Mouse (Mus musculus): Measurements from ENCODE around the gene Itk. TPM values are rescaled to one million over a fixed set of nuclear protein-coding genes. Genes with fewer than 3 reads are reported as not detected.

Gene Itk
- polyA plus RNA-seq, 1 experiment from 2014 or later = 0.33 TPM

- H3K27me3 ChIP-seq (ENCODE audit: control insufficient read depth, insufficient read depth, low read depth, low read length) = no peaks in the 10 kb centered on the region
- no peak overlapping the region for H3K4me3 ChIP-seq (ENCODE audit: low read length)
- no peaks in the 10 kb centered on the region for H3K9me3 ChIP-seq (ENCODE audit: control insufficient read depth, low read length)
- no peak overlapping the region for H3K27ac ChIP-seq (ENCODE audit: low read length)
- H3K9ac ChIP-seq (ENCODE audit: low read length) = no peak overlapping the region
- no peaks in the 10 kb centered on the region for H3K4me1 ChIP-seq (replicated peaks; ENCODE audit: control insufficient read depth, insufficient read depth, low read length)
- ATAC-seq (ENCODE audit: low read depth) = no peak
- H3K4me2 ChIP-seq (ENCODE audit: low read depth, low read length) = no peak overlapping the region
- 76% methylated on average over 5 of the region's 5 CpGs for WGBS
- no peaks in the 10 kb centered on the region for H3K36me3 ChIP-seq (ENCODE audit: control insufficient read depth, insufficient read depth, low read length)
Observed at GRCm38 (mm10) chr11:46347756-46348155, 41.6 kb downstream of the Itk start.

GRCm38 (mm10) chr11:46343886-46344546 is 45.3 kb downstream of the Itk start:
- Histone ChIP-seq H3K4me2 (ENCODE audit: low read depth, low read length) (no peak overlapping the region), H3K9ac (ENCODE audit: low read length) (no peak overlapping the region), H3K27me3 (ENCODE audit: control insufficient read depth, insufficient read depth, low read depth, low read length) (no peaks in the 10 kb centered on the region), H3K4me1 (replicated peaks; ENCODE audit: control insufficient read depth, insufficient read depth, low read length) (no peaks in the 10 kb centered on the region), H3K36me3 (ENCODE audit: control insufficient read depth, insufficient read depth, low read length) (no peaks in the 10 kb centered on the region), H3K27ac (ENCODE audit: low read length) (no peak overlapping the region), H3K9me3 (ENCODE audit: control insufficient read depth, low read length) (no peaks in the 10 kb centered on the region), H3K4me3 (ENCODE audit: low read length) (no peak overlapping the region)
- ATAC-seq (ENCODE audit: low read depth) = no peak
- 29% methylated on average over 5 of the region's 5 CpGs for WGBS

DNA sequence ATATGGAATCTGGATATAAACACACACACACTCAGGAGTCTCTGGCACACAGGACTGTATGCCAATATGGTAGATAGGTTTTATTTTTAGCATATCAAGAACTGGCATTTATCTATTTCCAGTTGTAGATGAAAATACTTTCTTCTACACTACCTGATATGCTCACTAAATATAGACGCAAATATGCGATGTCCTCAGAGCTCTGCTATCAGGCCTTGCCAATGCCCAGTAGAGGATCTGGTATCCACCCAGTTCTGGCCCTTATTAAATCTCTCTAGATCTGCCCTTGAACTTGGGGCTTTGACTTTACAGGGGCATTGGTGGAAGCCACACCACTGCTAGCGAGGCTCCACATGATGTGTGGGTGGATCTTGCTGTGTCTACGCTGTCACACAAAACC is 47.4 kb downstream of the Itk start:
- no peaks in the 10 kb centered on the region for H3K36me3 ChIP-seq (ENCODE audit: control insufficient read depth, insufficient read depth, low read length)
- no peak overlapping the region for H3K4me2 ChIP-seq (ENCODE audit: low read depth, low read length)
- H3K4me1 ChIP-seq (replicated peaks; ENCODE audit: control insufficient read depth, insufficient read depth, low read length) = no peaks in the 10 kb centered on the region
- 90% methylated on average over 4 of the region's 4 CpGs for WGBS
- H3K9me3 ChIP-seq (ENCODE audit: control insufficient read depth, low read length) = no peaks in the 10 kb centered on the region
- H3K9ac ChIP-seq (ENCODE audit: low read length) = no peak overlapping the region
- H3K27ac ChIP-seq (ENCODE audit: low read length) = no peak overlapping the region
- no peak overlapping the region for H3K4me3 ChIP-seq (ENCODE audit: low read length)
- no peaks in the 10 kb centered on the region for H3K27me3 ChIP-seq (ENCODE audit: control insufficient read depth, insufficient read depth, low read depth, low read length)
- ATAC-seq (ENCODE audit: low read depth) = no peak

- Histone ChIP-seq H3K36me3 (ENCODE audit: control insufficient read depth, insufficient read depth, low read length) (no peaks in the 10 kb centered on the region), H3K4me1 (replicated peaks; ENCODE audit: control insufficient read depth, insufficient read depth, low read length) (no peaks in the 10 kb centered on the region), H3K27ac (ENCODE audit: low read length) (no peak overlapping the region), H3K9ac (ENCODE audit: low read length) (no peak overlapping the region), H3K4me2 (ENCODE audit: low read depth, low read length) (no peak overlapping the region), H3K4me3 (ENCODE audit: low read length) (no peak overlapping the region), H3K27me3 (ENCODE audit: control insufficient read depth, insufficient read depth, low read depth, low read length) (no peaks in the 10 kb centered on the region), H3K9me3 (ENCODE audit: control insufficient read depth, low read length) (no peaks in the 10 kb centered on the region)
- WGBS = 73% methylated on average over 4 of the region's 5 CpGs
- ATAC-seq (ENCODE audit: low read depth) = no peak
Observed at GRCm38 (mm10) chr11:46336020-46336419, 53.3 kb downstream of the Itk start.

- Histone ChIP-seq H3K4me2 (ENCODE audit: low read depth, low read length) (no peak overlapping the region), H3K27ac (ENCODE audit: low read length) (no peak overlapping the region), H3K36me3 (ENCODE audit: control insufficient read depth, insufficient read depth, low read length) (no peaks in the 10 kb centered on the region), H3K9ac (ENCODE audit: low read length) (no peak overlapping the region), H3K27me3 (ENCODE audit: control insufficient read depth, insufficient read depth, low read depth, low read length) (no peaks in the 10 kb centered on the region), H3K9me3 (ENCODE audit: control insufficient read depth, low read length) (no peaks in the 10 kb centered on the region), H3K4me3 (ENCODE audit: low read length) (no peak overlapping the region), H3K4me1 (replicated peaks; ENCODE audit: control insufficient read depth, insufficient read depth, low read length) (no peaks in the 10 kb centered on the region)
- WGBS = 89% methylated on average over 8 of the region's 8 CpGs
- no peak for ATAC-seq (ENCODE audit: low read depth)
Observed at GRCm38 (mm10) chr11:46332217-46332616, 57.1 kb downstream of the Itk start.

DNA sequence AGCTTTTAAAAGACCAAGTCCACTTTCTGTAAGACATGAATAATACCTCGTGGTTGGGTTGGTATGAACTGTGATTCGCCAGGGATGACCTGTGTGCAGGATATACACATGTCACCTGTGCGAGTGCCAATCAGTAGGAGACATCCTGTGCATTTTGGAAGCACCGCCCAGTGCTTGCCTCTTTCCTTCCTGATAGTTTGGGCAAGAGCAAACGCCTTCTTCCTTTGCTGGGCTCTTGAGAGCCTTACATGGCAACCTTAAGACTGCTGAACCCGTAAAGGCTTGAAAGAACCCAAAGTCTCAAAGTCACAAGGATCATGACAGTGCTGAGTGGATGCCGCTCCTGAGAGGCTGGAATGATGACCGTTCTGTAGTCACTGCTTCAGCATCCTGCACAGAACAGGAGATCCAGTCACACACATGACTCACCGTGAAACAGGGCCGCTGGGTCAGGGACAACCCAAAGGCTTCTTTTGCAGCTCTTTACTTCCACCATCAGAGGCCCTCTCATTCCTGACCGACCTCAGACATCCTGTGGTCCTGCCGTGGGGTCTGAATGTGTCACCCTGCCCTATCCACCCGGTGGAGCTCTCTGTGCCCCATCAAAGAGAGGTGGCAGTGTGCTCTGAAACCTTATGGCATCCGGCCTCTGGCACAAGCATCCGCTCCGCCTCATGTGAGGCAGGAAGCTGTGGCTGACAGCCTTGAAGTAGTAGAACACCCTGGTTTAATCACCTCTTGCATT is 62.9 kb downstream of the Itk start:
- no peaks in the 10 kb centered on the region for H3K9me3 ChIP-seq (ENCODE audit: control insufficient read depth, low read length)
- no peak overlapping the region for H3K27ac ChIP-seq (ENCODE audit: low read length)
- no peak for ATAC-seq (ENCODE audit: low read depth)
- WGBS = 77% methylated on average over 16 of the region's 16 CpGs
- no peaks in the 10 kb centered on the region for H3K27me3 ChIP-seq (ENCODE audit: control insufficient read depth, insufficient read depth, low read depth, low read length)
- no peak overlapping the region for H3K4me3 ChIP-seq (ENCODE audit: low read length)
- H3K9ac ChIP-seq (ENCODE audit: low read length) = no peak overlapping the region
- H3K36me3 ChIP-seq (ENCODE audit: control insufficient read depth, insufficient read depth, low read length) = no peaks in the 10 kb centered on the region
- no peaks in the 10 kb centered on the region for H3K4me1 ChIP-seq (replicated peaks; ENCODE audit: control insufficient read depth, insufficient read depth, low read length)
- H3K4me2 ChIP-seq (ENCODE audit: low read depth, low read length) = no peak overlapping the region

DNA sequence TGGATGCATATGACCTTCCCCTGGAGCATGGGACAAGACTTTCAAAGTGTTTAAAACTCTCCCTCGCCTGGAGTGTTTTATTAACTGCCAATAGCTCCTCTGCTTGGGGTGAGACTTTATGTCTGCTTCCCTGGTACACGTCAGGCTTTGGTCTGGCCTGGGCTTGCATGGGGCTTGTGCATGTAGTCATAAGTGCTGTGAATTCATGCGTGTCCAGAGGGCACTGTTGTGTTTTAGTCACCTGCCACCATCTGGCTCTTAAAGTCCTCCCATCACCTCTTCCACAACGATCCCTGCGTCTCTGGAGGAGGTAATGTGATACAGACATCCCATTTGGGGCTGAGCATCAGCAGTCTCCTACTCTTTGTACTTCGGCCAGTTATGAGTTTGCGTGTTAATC is 67.8 kb downstream of the Itk start:
- Histone ChIP-seq H3K36me3 (ENCODE audit: control insufficient read depth, insufficient read depth, low read length) (no peaks in the 10 kb centered on the region), H3K9ac (ENCODE audit: low read length) (no peak overlapping the region), H3K4me2 (ENCODE audit: low read depth, low read length) (no peak overlapping the region), H3K9me3 (ENCODE audit: control insufficient read depth, low read length) (no peaks in the 10 kb centered on the region), H3K27ac (ENCODE audit: low read length) (no peak overlapping the region), H3K4me3 (ENCODE audit: low read length) (no peak overlapping the region), H3K27me3 (ENCODE audit: control insufficient read depth, insufficient read depth, low read depth, low read length) (no peaks in the 10 kb centered on the region), H3K4me1 (replicated peaks; ENCODE audit: control insufficient read depth, insufficient read depth, low read length) (no peaks in the 10 kb centered on the region)
- 55% methylated on average over 7 of the region's 7 CpGs for WGBS
- no peak for ATAC-seq (ENCODE audit: low read depth)

GRCm38 (mm10) chr11:46314534-46314933 is 74.8 kb downstream of the Itk start:
- no peak overlapping the region for H3K9ac ChIP-seq (ENCODE audit: low read length)
- H3K27me3 ChIP-seq (ENCODE audit: control insufficient read depth, insufficient read depth, low read depth, low read length) = peaks cover 8% of the 10 kb centered on the region; the same call in 1 of the 2 replicates
- H3K4me1 ChIP-seq (replicated peaks; ENCODE audit: control insufficient read depth, insufficient read depth, low read length) = peaks cover 17% of the 10 kb centered on the region; the same call in 1 of the 2 replicates
- H3K36me3 ChIP-seq (ENCODE audit: control insufficient read depth, insufficient read depth, low read length) = no peaks in the 10 kb centered on the region
- H3K4me3 ChIP-seq (ENCODE audit: low read length) = no peak overlapping the region
- WGBS = 22% methylated on average over 7 of the region's 7 CpGs
- H3K9me3 ChIP-seq (ENCODE audit: control insufficient read depth, low read length) = no peaks in the 10 kb centered on the region
- H3K27ac ChIP-seq (ENCODE audit: low read length) = no peak overlapping the region
- H3K4me2 ChIP-seq (ENCODE audit: low read depth, low read length) = no peak overlapping the region
- ATAC-seq (ENCODE audit: low read depth) = peak; percentile 39; the same call in 1 of the 2 replicates

DNA sequence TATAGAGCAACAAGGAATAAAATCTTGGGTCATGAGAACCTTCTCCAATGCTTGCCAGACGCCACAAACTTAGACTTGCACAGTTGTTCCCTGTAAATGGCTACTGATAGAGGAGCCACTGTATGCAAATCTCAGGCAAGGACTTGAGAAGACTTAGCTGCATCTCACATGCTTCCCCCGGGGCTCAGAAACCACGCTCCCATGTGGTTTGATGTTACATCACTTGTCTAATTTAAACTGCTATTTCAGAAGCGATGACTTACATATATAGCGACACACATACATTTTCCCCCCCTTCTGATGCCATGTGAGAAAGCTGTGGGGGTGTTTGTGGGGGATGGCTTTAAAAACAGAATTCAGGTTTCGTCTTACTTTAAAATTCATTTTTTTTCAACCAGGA is 75.5 kb downstream of the Itk start:
- Histone ChIP-seq H3K27me3 (ENCODE audit: control insufficient read depth, insufficient read depth, low read depth, low read length) (peaks cover 8% of the 10 kb centered on the region; the same call in 1 of the 2 replicates), H3K36me3 (ENCODE audit: control insufficient read depth, insufficient read depth, low read length) (no peaks in the 10 kb centered on the region), H3K9me3 (ENCODE audit: control insufficient read depth, low read length) (no peaks in the 10 kb centered on the region), H3K27ac (ENCODE audit: low read length) (no peak overlapping the region), H3K4me1 (replicated peaks; ENCODE audit: control insufficient read depth, insufficient read depth, low read length) (peaks cover 17% of the 10 kb centered on the region; the same call in 1 of the 2 replicates), H3K9ac (ENCODE audit: low read length) (no peak overlapping the region), H3K4me2 (ENCODE audit: low read depth, low read length) (no peak overlapping the region), H3K4me3 (ENCODE audit: low read length) (no peak overlapping the region)
- no peak for ATAC-seq (ENCODE audit: low read depth)
- WGBS = 63% methylated on average over 6 of the region's 6 CpGs

Data from lung, embryonic 16.5 days (tissue).